Mouse (Mus musculus) heart, postnatal 10 days (tissue): ENCODE results near the gene Ppp3cb. TPM values are rescaled to one million over a fixed set of nuclear protein-coding genes. Genes with fewer than 3 reads are reported as not detected.

Experiments used
- DNase-seq, 2 experiments: peaks; one replicate each; pipeline ENCODE4 v3.0.0; 2021
- intact Hi-C: fragments of 180-260 bp; cut with DNase I; formaldehyde crosslinking; loops from one replicate; pipeline ENCODE4 v1.15.1; 2025
- total RNA-seq, 2 experiments: library from RNA; stranded (reverse); gene quantifications; 2 replicates each; pipeline ENCODE4 v1.2.3; 2021

Gene Ppp3cb
- total RNA-seq, 2 experiments from 2014 or later: 67.4 to 70.1 TPM

DNA sequence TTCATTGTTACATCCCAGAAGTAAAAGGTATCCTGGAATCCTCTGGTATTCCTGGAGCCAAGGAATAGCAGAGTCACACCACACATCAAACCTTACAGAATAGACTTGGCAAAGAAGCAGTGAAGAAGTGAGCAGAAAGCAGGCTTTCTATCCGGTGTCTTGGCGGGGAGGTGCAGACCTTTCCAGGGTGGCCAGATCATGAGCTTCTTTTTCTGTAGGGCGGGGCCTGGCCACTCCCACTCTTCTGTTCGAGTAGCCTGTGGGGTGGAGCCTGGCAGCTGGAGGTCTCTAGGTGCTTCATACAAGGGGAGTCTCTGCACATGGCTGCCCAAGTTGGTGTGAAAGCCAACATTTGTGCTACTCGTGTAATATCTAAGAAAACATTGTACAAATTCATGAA is 65.2 kb downstream of the Ppp3cb start:
- no peak for DNase-seq
- intact Hi-C loops: no loop called here

DNA sequence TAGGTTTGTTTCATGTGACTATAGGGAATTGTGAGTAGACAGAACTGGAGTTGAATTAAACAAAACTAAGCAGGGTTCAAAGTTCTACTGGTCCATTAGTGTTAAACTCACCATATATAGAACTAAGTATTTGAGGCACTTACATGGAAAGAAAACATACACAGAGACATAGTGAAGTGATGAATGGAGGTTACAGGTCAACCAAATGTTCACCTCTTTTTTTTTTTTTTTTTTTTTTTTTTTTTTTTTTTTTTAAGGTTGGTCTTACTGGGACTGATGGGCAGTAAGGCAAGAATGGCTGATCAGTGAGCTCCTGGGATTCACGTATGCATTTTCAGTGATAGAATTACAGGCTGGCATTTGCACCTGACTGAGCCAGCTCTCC is 66.2 kb downstream of the Ppp3cb start:
- no peak for DNase-seq
- intact Hi-C loops: no loop called here

DNA sequence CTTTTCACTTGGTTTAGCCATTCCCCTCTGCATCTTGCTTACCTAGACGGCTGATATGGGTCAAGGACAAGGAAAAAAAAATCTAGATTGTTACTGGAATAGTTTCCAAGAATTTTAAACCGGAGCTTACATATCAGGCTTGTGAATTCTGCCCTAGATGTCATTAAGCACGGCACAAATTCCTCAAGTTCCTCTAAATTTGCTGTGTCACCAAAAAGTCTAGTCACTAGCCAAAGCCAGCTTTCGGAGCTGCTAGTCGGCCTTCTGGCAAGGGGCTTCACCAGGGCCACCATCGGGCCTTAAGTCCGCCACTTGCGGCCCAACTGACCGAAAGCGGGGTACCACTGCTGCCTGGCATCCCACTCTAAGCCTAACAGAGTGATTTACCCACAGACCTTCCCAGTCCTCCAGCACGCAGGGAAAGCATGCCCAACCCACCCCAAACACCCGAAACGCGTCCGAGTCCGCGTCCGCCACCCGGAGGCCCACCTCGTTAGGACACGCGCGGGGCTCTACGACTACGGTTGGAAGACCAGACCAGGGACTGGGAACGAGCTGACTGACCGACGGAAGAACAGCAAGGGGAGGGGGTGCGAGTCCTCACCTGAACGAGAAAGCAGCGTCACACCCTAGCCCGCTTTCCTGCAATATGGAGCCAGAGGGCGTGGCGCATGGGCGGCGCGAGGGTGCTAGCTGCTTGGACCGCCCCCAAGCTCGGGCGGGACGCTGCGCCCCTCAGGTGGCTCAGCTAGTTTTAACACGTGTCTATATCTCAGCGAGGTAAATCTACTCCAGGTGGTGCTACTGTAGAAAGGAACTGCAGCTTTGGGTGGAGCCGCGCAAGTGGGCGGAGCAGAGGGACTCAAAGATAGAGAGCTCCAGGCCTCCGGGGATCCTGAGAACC is 66.8 kb downstream of the Ppp3cb start, which contains the start of gene Anxa7:
Anxa7 (minus strand) TSS at position 843 of the 904 bp plus-strand sequence.
- intact Hi-C loops: loop anchor here (5.0 kb wide), 1 partner anchor 183 kb away; no protein-coding TSS in a partner anchor

DNA sequence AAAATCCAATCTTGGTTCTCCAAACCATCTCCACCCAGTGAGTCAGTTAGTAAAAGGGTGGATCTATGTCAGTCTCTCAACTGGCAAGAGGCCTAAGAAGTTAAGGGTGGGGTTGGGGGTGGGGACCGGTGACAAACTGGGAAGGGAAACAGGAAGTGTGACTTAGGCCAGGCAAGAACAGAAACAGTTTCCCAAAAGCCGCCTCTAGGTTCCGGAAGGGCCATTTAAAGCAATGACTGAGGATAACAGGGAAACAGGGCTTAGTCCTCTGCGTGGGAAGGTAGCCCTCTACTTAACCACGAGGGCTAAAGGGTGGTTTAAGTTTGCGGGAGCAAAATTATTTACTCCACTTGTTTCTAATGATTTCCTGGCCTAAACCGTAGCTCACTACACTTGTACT is 67.6 kb downstream of the Ppp3cb start:
- DNase-seq: peak; percentile 72 to 74
- intact Hi-C loops: loop anchor here (5.0 kb wide), 1 partner anchor 184 kb away; no protein-coding TSS in a partner anchor

More for the DNA sequence above, 66.8 kb downstream of the Ppp3cb start, which contains the start of gene Anxa7:
- peak; percentile 81 to 82 for DNase-seq

DNA sequence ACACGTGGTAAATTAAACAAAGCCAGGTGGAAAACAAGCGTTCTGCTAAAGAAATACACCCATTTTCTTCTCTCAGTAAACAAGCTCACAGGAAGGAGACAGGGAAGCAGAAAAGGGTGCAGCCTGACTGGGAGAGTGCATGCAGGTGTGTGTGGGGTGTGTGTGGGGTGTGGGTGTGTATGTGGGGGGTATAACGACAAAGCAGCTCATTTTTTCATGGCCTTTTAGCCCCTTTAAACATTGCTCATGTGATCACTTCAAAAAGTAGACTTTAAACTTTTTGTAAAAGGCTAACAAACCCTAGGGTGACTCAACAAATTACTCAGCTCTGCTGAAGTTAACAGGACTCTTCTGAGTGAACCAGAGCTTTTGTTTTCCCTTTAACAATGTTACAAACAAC is 68.0 kb downstream of the Ppp3cb start:
- intact Hi-C loops: loop anchor here (5.0 kb wide), 1 partner anchor 184 kb away; no protein-coding TSS in a partner anchor
- DNase-seq: no peak

DNA sequence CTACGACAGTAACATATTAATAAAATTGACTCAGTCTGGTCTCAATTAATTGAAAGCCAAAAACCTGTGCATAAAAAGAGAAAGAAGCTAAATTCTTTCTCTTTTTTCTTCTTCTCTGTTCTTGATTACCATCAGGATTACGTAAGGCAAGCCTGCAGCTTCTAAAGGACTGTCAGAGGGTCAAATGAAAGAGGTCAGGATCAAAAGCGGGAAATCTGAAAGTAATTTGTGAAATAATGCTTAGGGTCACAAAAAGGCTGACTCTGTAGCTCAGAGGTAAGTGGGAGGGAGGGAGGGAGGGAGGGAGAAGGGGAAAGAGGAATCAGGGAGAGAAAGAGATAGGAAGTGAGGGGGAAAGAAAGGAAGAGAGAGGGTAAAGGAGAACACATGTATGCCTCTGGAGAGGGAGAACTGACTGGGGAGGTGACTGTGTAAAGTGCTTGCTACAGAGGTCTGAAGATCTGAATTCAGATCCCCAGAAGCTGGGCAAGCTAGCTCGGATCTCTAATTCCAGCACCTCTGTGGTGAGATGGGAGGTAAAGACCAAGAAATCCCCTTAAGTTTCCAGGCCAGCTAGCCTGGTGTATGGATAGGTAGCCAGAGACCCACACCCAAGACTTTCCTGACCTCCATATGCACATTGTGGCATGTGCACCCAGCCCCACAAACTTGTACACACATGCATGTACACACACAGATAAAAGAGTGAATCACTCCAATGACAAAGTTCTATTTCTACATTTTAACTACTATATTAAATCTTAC is 68.9 kb downstream of the Ppp3cb start:
- intact Hi-C loops: loop anchor here (5.0 kb wide), 1 partner anchor 185 kb away; no protein-coding TSS in a partner anchor
- no peak for DNase-seq

DNA sequence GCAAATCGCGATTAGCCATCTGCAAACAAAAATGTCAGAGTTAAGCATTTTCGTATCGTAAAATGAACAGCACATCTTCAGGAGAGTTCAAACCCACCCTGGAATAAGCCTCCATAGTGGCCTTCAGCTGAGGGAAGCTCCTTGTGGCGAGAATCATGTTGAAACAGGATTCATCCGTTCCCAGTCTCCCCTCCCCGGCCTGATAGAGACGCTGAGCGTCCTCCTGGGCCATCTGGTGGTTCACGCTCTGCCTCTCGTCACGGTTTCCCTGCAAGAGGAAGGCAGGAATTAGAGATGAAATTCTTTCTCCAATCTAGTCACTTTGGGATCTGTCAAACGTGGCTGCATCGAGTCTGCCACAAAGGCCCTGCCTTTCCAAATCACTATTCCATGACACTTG is 86.2 kb downstream of the Ppp3cb start:
- DNase-seq: no peak
- intact Hi-C loops: no loop called here

DNA sequence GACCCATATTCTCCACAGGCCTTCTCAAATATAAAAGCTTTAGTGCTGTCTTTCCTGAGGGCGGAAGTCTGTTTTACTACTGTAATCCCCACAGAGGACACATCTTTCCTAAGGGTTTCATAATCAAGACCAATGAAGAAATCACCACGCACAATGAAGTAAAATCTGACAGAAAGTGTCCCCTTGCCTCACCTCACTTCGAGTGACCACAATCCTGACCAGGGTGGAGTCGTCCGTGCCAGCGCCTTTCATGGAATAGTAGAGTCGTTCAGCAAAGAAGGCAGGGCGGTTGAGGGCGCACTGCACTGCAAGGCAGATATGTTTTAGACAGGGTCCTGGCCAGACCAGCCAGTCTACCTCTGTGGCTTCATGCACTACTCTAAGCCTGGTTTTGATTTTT is 88.0 kb downstream of the Ppp3cb start:
- DNase-seq: no peak
- intact Hi-C loops: no loop called here

DNA sequence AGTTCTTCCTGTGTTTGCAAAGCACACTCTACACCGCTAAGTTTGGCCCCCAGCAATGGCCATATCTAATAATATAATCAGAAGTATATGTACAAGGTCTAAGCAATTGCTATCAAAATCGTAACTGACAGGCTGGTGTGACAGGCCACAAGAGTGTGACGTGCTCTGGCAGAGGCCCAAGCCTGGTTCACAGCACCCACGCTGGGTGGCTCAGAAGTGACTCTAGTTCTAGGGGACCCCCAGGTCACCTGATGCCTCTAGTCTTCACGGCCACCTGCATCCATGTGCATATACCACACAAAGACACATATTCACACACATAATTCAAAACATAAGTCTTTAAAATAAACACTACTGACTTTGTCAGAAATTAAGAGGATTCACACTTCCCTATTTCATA is 93.4 kb downstream of the Ppp3cb start:
- DNase-seq: no peak
- intact Hi-C loops: loop anchor here (5.0 kb wide), 1 partner anchor 51 kb away; no protein-coding TSS in a partner anchor

DNA sequence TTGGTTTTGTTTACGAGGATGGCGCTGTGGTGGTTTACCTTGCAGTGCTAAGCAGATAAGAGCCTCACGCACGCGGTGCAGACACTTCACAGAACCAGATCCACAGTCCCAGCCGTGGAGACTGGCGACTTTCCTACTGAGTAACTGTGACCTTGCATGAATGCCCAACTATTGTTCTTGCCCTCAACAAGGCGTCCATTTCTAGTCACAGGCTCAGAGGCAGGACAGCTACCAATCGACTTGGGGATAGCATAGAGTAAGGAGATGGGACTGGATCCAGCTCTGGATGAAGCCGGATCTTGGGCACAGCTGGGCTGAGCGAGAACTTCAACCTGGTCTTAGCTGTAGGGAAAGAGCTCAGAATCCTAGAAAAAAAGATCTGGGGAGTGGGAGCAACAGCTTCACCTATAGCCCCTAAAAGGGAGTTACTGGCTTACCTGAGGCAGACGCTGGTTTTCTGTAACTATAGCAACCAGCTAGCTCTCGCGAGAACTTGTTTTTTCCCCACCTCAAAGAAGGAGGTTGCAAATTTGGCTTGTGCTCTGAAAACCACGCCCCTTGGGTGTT is 94.5 kb downstream of the Ppp3cb start, which contains the start of gene Cfap70:
Cfap70 (minus strand) TSS at position 462 of the 567 bp plus-strand sequence.
- intact Hi-C loops: loop anchor here (5.0 kb wide), 1 partner anchor 50 kb away; no protein-coding TSS in a partner anchor
- peak; percentile 62 to 74 for DNase-seq

DNA sequence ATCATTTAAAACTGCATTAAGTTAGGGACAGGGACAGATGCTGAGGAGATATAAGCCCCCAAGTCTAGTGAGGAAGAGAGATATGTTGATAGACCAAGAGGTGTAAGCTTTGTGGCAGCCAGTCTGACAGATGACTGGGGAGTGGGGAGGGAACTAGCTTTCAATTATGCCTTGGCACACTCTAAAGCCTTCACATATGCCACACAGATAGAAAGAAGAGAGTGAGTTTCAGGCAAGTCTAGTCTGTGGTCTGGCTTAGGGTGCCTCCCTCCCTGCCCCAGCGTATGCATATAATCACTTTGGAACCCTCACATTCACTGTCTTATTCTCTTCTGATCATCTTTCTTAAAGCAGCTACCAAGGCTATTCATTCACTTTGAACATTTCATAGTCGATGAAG is 95.1 kb downstream of the Ppp3cb start:
- intact Hi-C loops: loop anchor here (5.0 kb wide), 1 partner anchor 49 kb away; no protein-coding TSS in a partner anchor
- no peak for DNase-seq

Other genes starting within 250 kb of the Ppp3cb start
- gene Ecd, start 198.5 kb downstream of the Ppp3cb start, total RNA-seq: 10 to 100 TPM; 31.4 to 31.8 TPM
- 10 to 100 TPM; 33.9 to 34.6 TPM for gene Fam149b, start 198.4 kb downstream of the Ppp3cb start, total RNA-seq
- 10 to 100 TPM; 19.7 to 24.5 TPM for gene Dnajc9, start 157.7 kb downstream of the Ppp3cb start, total RNA-seq
- gene Mrps16, start 152.9 kb downstream of the Ppp3cb start, total RNA-seq: 10 to 100 TPM; 71.5 to 72.4 TPM
- under 1 TPM in 1 of 2 experiments, not detected in 1; 0.77 TPM for gene Cfap70, start 94.3 kb downstream of the Ppp3cb start, total RNA-seq
- 10 to 100 TPM; 61.5 to 66.1 TPM for gene Anxa7, start 66.4 kb downstream of the Ppp3cb start, total RNA-seq
- under 1 TPM; 0.60 to 0.69 TPM for gene Mss51, start 49.7 kb downstream of the Ppp3cb start, total RNA-seq
- gene Usp54, start 94.5 kb upstream of the Ppp3cb start, total RNA-seq: 10 to 100 TPM; 12.9 to 14.0 TPM
- gene Myoz1, start 110.0 kb upstream of the Ppp3cb start, total RNA-seq: 1 to 10 TPM; 1.1 to 2.1 TPM
- gene Synpo2l, start 121.8 kb upstream of the Ppp3cb start, total RNA-seq: 100 to 1,000 TPM; 164 to 213 TPM
- gene Sec24c, start 127.7 kb upstream of the Ppp3cb start, total RNA-seq: 100 to 1,000 TPM; 103 to 105 TPM
- gene Fut11, start 148.4 kb upstream of the Ppp3cb start, total RNA-seq: 10 to 100 TPM; 11.1 to 11.6 TPM
- gene Chchd1, start 156.4 kb upstream of the Ppp3cb start, total RNA-seq: 10 to 100 TPM; 83.7 to 91.9 TPM
- gene Zswim8, start 161.0 kb upstream of the Ppp3cb start, total RNA-seq: 10 to 100 TPM; 68.7 to 71.7 TPM
- 10 to 100 TPM; 15.5 to 18.3 TPM for gene Ndst2, start 188.0 kb upstream of the Ppp3cb start, total RNA-seq
- 10 to 100 TPM; 48.5 to 59.8 TPM for gene Camk2g, start 247.5 kb upstream of the Ppp3cb start, total RNA-seq